Mouse (Mus musculus): ENCODE results near the gene Mob4.

DNA sequence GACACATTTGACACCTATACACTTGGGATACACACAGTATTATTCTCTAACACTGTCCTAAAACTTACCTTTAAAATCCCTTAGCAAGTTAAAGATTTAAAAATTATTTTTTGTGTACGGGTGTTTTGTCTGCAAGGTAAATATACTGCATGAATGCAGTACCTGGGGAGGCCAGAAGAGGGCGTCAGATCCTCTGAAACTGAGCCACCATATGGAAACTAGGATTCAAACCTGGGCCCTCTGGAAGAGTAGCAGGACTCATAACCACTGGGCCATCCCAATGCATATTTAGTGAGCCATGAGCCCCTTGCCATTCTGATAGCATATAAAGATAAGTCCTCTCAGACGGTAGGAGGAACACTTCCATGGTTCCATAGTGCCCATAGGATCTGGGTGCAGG lies 61.8 kb downstream of the Mob4 start:
- TF ChIP-seq POLR2A (IDR thresholded peaks at IDR 0.05; ENCODE audit: borderline replicate concordance, extremely low read depth, insufficient read depth, insufficient read length, poor library complexity, severe bottlenecking), result no peak
- TF ChIP-seq CTCF (IDR thresholded peaks at IDR 0.05; ENCODE audit: borderline replicate concordance, extremely low read depth, insufficient read depth, insufficient read length), result peak; percentile 53; the same call in 1 of the 2 replicates
